Mouse (Mus musculus) embryonic fibroblast, embryonic 13.5 days (primary cell): ENCODE measurements around the gene Sgms2.
A peak's percentile ranks its signal among the peaks of the same experiment; 100 is the strongest.

Experiments
- CTCF ChIP-seq: IDR thresholded peaks from 2 replicates; pipeline ENCODE4 v1.5.1; 2011; ENCODE audit warnings: mild to moderate bottlenecking, control low read depth, low read length, moderate library complexity, borderline replicate concordance; ENCODE audit not compliant: insufficient read depth
- POLR2A ChIP-seq: IDR thresholded peaks from 2 replicates; pipeline ENCODE4 v1.6.1; 2011; ENCODE audit warnings: low read depth, mild to moderate bottlenecking, control low read depth, low read length, moderate library complexity

GRCm38 (mm10) chr3:131302452-131303319 lies 188.5 kb downstream of the Sgms2 start, which contains the start of gene Cyp2u1:
- TF ChIP-seq CTCF (0 out of 2 replicates have a peak, but pooled peaks have one; percentile 17), POLR2A (peak; percentile 68)
